Mouse (Mus musculus) thymus, postnatal 36 days (tissue): ENCODE measurements around the gene Gm4871.
"Not testable (repeated sequence)": the region's sequence is repeated elsewhere in the genome, so short reads cannot be mapped to it uniquely, and the experiment has no call there.

Source experiments
- DNase-seq, 2 experiments: peaks; one replicate each; pipeline ENCODE4 v3.0.0; 2022; ENCODE audit warnings: mixed read lengths in 2 of 2

The Gm4871 gene

DNA sequence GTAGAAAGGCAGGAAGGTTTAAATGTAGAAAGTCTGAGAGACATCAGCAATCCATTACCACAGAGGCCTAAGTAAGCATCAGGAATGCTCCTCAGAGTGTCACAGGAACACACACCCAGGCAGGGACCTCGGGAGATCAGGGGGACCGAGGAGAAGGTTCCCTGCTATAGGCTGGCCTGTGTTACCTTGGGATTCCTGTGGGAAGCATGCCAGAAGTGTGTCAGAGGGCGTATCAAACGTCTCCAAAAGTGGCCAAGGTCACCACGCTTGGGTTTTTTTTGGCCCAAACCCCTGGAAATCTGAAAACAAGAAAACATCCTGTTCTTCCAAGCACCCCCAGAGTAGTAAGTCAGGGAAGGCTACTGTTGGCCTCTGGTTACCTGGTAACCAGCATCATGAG lies at the start of gene Gm4871:
Gene Gm4871, minus strand, starts transcription at position 364 of the 400 bp plus-strand sequence.
- DNase-seq, result not testable (repeated sequence)

DNA sequence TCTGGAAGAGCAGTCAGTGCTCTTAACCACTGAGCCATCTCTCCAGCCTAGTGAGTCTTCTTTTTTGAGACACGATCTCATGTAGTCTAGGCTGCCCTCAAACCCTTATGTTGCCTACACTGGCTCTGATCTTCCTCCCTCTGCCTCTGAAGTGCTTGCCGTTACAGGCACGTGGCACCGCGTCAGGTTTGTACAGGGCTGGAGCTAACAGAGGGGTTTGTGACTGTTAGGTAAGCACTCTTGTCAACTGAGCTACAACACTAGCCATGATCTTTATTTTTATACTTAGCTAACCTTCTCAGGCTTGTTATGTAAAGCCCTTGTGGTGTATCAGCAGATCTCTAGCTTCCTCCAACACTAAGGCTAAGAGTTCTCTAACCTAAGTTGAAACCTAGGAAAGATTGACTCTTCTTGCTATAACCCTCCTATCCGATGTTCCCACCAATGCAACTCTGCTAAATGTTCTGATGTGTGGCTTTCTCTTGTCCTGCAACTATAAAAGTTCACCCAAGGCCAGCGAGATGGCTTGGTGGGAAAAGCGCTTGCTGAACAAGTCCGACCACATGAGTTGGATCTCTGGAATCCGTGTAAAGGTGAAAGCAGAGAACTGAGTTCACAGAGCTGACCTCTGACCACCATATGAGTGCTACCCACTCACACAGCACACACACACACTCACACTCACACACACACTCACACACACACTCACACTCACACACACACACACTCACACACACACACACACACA lies 49.5 kb upstream of the Gm4871 start:
- no peak for DNase-seq

DNA sequence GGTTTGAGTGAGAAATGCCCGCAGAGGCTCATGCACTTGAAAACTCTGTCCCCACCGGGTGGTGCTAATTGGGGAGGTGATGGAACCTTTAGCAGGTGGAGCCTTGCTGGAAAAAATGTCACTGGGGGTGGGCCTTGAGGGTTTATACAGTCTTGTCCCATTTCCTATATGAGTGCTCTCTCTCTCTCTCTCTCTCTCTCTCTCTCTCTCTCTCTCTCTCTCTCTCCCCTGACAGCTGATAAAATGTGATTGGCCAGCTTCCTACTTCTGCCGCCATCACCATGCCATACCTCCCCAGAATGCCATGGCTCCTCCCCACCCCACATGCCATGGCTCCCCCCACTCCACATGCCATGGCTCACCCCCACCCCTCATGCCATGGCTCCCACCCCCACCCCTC lies 42.5 kb upstream of the Gm4871 start:
- DNase-seq, result no peak

DNA sequence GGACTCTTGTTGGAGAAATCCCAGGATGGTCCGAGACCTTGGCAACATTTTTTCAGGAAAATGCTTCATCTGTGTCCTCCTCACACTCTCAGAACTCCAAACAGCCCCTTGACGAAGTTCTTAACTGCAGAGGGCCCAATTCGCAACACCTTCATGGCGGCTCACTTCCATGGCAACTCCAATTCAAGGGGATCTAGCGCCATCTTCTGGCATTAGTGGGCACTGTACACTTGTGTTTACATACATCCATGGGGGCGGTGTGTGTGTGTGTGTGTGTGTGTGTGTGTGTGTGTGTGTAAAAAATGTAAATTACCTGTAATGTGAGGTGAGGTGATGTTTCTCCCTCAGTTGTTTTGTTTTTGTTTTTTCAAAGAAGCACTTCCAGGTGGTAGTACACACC lies 38.8 kb upstream of the Gm4871 start:
- no peak for DNase-seq

DNA sequence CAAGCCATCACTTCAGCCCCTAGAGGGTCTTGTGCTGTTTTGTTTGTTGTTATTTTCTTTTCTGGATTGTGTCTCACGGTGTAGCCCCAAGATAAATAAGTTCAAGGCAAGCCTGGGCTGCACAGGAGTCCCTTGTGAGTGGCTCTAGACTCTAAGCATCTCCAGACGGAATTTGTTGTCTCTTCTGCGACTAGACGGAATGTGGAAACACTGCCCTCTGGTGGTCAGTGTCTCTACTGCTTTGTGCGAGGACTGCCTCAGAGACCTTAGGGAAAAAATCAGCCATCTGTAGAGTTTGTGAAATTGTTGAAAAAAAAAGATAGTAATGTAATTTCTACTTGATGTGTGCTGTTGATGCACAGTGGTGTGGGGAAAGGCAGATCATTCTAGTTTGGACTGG lies 37.2 kb upstream of the Gm4871 start:
- peak; percentile 39 to 62 for DNase-seq

DNA sequence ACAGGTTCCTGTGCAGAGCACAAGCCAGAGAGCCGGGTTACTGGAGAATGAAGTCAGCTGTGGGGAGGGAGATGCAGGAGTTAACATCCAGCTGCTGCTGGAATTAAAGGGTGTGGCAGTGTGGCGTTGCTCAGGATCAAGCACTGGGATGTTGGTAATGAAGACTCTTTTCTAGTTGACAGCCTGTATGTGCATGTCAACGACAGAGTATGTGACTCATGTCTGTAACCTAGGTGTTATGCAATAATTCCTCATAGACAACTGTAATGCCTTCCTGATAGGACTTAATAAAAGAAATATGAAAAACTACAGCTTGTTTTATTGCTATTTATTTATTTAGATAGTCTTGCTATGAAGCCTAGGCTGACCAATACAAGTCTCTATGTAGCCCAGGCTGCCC lies 36.3 kb upstream of the Gm4871 start:
- DNase-seq, result no peak

DNA sequence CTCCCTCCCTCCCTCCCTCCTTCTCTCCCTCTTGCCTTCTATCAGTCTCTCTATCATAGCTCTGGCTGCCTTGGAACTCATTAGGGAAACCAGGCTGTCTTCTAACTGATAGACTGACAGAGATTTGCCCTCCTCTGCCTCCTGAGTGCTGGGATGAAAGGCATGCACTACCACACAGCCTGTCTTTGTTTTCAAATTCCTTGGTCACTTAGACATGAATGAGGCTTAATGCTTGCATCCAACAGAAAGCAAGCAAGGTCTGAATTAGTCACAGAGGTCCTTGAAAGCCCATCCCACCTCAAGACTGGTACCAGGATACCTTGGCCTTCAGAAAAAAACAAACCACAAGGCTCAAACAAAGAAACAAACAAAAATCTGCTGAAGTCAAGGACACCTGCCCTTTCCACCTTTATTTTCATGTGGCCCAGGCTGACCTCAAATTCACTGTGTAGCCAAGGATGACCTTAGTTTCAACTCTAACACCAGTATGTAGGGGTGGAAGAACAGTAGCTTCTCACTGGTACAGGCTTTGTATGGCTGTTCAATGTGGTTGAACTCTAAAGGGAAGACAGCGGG lies 32.3 kb upstream of the Gm4871 start:
- DNase-seq, result no peak

DNA sequence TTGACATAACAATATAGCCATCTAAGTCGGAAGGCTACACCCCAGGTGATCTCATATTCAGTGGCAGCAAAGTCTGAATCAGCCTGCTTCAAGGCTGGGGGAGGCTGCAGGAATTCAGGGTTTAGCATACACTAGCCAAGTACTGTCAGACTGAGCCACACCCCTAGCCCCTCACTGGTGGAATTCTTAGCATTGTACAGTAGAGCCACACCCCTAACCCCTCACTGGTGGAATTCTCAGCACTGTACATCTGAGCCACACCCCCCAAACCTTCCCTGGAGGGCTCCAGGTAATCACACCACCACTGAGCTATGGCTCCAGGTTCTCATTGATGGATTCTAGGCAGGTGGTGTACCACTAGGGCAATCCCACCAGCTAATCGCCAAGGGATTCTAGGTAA lies 27.0 kb upstream of the Gm4871 start:
- no peak for DNase-seq

DNA sequence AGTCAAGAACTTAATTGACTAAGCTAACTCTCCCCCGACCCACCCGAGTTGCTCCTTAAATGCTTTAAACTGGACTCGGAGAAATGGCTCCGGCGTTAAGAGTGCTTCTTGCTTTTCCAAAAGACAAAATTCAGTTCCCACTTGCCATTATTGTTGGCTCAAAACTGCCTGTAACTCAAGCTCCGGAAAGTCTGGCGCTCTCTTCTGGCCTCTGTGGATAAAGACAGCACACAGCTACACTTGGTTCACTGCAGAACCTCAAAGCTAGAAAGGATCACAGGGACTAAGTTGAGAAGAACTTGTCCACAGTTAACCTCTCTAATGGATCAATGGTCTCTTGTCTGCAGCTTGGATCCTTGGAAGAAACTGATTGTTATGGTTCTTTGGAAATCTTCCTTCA lies 26.2 kb upstream of the Gm4871 start:
- no peak for DNase-seq

DNA sequence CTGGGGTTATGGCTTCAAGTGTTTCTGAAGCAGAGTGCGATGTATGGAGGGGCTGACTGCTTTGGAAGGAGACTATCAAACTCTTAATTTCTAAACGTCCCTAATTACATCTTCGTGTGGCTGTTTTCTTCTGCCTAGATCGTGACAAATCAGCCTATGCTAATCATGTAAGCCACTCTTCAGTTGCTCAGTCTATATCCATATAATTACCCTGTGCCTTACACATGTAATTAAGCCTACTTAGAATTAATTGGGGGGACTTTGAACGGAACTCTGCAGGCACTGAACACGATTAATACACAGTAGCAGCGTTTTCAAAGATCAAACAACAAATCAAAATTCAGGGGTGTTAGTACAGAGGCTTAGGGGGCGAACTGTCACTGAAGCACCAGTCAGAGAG lies 25.4 kb upstream of the Gm4871 start:
- DNase-seq, result no peak

DNA sequence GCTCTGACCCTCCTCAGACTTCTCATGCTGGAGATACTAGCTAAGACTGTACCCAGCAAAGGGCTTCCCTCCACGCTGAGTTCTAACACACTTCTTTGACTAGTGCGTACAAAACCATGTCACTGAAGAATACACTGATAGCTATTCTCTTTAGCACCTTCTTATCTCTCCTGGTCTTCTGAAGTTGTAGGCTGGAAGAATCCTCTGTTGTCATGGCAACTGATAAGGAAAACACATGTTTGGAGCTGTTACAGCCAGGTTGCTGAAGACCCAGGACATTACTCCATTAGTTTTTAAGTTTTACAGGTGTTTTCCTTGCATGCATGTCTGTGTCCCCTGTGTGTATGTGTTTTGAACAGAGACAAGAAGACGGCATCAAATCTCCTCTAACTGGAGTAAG lies 21.6 kb upstream of the Gm4871 start:
- DNase-seq, result not testable (repeated sequence)

DNA sequence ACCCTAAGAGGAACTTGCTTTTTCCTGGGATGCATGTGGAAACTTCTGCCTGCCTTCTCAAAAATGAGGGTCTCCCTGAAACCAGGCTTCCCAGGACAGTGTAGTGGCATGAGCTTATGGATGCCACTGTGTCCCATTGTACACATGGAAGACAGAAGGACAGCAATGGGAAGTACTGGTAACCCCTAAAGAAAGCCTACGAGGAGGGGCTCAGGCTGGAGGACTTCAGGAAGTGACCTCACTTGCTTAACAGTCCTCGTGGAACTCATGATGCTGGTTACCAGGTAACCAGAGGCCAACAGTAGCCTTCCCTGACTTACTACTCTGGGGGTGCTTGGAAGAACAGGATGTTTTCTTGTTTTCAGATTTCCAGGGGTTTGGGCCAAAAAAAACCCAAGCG lies 10.1 kb upstream of the Gm4871 start, which contains the start of gene 1700018F24Rik:
Gene 1700018F24Rik, plus strand, starts transcription at position 301 of the 400 bp plus-strand sequence.
- not testable (repeated sequence) for DNase-seq

DNA sequence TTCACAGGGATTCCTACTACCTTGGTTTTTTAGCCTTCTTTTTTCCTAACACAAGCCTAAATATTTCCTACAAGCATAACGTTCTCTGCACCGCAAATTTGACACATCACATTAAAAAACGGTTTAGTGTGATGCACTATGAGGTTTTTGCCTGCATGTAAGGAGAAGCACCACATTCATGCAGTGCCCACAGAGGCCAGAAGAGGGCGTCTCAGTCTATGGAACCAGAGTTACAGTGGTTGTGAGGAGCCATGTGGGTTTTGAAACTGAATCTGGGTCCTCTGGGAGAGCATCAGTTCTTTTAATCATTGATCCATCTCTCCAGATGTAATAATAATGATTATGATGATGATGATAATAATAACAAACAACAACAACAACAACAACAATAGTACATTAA lies 9.1 kb upstream of the Gm4871 start:
- DNase-seq, result peak; percentile 6 to 13

DNA sequence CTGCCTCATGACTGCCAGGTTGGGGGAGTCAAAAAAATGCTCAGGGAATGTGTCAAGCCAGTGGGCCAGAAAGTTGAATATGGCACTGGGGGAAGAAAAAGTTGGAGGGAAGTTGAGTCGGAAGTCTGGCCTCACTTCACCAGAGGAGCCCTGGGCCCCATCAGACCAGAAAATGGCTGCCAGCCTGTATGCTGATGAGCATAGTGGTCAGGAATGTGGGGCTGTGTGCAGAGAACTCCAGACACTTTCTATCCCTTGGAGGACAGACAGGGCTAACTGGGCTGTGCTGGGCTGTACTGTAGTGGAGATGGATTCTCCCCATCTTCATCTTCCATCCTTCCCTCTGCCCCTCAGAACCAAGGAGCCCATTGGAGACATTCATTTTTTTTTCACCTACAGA lies 2.1 kb downstream of the Gm4871 start:
- not testable (repeated sequence) for DNase-seq

DNA sequence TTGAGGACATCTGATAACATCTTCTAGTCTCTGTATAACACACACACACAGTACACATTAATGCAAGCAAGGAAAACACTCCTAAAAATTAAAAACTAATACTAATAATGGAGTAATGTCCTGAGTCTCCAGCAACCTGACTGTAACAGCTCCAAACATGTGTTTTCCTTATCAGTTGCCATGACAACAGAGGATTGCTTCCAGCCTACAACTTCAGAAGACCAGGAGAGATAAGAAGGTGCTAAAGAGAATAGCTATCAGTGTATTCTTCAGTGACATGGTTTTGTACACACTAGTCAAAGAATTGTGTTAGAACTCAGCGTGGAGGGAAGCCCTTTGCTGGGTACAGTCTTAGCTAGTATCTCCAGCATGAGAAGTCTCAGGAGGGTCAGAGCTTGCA lies 11.8 kb downstream of the Gm4871 start:
- not testable (repeated sequence) for DNase-seq

DNA sequence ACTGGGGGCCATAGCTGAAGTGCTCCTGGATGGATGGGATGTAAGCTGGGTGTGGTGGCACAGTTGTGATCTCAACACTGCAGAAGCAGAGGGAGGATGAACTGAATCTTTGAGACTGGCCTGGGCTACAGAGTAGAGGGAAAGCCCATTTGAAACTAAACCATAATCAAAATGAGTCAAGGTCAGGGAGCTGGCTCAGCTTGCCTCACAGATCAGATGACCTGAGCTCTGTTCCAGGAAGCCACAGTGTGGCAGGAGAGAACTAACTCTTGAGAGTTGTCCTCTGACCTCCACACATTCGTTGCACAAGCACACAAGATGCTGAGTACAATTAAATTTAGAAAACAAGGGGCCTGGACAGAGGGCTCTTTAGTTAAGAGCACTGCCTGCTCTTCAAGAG lies 12.3 kb downstream of the Gm4871 start:
- not testable (repeated sequence) for DNase-seq

DNA sequence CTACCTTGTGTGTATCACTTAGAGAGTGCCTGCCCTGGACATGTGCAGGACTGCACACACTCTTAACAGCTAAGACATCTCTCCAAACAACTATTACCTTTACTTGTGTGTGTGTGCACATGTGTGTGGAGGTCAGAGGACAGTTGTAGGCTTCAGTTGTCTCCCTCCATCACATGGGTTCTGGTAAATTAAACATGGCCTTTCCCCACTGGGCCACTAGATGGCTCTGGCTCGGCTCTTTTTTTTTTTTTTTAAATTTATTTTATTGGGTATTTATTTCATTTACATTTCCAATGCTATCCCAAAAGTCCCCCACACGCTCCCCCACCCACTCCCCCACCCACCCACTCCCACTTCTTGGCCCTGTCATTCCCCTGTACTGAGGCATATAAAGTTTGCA lies 15.8 kb downstream of the Gm4871 start:
- not testable (repeated sequence) for DNase-seq

DNA sequence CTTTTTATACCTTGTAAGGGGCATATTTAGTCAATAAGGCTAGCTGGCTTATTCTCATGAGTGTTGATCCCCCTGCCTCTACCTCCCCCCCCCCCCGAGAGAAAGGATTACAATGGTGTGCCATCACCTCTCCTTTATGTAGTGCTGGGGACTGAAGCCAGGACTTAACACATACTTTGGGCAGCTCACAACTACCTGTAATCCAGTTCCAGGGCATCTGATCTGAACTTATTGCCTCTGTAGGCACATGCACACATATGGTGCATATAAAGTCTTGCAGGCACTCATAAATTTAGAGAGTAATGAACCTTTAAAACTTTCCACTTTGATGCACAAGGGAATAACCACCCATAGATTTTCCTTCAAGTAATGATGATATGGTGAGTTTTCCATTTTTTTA lies 18.3 kb downstream of the Gm4871 start:
- no peak for DNase-seq

DNA sequence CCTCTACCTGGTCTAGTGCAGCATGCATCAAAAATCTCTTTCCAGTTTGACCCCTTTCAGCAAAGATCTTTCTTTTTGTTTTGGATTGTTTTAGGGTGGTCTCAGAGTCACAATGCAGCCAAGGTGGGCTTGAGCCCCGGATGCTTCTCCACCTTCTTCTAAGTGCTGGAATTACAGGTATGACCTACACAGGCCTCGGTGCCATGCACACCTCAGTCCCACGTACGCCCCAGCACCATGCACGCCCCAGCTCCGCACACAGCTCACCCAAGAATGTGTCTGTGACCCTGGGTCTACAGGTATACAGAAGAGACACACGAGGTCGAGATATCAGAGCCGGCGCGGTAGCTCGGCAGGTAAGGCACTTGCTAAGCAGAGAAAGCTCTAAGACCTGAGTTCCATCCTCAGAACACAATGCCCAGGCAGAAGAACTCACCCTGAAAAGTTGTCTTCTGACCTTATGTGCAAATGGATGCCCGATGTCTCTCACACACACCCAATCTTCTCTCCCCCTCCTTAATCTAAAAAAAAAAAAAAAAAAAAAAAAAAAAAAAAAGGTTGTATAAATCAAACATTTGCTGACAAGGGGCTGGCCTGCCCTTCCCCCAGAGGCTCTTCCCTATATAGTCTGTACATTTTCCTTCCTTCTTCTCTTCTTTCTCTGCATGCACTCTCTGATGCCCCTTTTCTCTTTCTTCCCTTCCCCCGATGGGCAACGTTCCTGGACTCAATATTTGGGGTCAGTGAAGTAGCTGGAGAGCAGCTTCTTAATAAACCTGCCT lies 23.5 kb downstream of the Gm4871 start:
- DNase-seq, result no peak

DNA sequence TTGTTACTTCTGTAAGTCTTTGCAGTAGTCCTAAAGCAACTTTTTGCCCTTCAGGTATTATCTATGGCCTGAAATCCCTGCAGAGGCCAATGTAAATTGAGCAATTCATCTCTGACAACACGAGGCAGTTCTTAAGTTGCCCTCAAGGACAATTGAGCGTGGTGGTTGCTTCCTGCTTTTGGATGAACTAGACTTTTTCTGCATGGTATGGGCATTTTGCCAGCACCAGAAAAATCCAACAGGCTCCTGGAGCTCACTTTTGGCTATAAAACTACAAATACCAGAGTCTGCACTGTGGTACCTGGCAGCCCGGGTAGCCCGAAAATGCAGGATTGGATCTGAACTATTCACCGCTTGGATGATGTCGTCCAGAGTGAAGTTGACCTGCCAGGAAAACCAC lies 27.0 kb downstream of the Gm4871 start:
- DNase-seq, result no peak

DNA sequence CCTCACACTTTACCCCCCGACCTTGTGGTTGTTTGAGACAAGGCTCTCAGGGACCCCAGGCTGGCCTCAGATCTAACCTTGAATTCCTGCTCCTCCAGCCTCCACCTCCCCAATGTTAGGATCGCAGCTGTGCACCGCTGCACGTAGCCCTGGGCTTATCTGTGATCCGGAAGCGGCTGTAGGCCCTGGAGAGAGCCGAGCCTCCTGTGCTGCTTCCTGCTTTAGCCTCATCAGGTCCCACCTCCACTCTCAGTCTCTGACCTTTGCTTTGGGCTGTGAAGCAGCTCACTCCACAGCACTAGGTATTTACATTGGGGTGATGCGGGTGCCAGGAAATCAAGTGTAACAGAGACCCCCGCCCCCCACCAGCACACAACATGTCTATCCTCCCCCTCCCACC lies 28.1 kb downstream of the Gm4871 start:
- DNase-seq, result no peak

DNA sequence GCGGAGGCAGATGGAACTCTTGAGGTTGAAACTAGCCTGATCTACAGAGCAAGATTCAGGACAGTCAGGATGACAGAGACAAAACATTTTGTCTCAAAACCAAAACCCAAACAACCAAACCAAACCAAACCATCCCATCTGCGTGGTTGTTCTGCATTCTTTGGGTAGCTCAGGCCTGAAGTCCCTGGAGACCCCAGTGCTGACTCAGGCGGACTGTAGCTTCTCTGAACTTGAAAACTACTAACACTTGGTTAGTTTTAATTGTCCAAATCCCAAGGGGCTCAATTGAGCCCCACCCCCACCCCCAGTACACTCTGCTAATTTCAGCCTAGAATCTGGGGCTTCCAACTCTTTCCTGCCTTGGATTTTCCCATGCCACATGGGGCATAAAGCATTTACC lies 29.2 kb downstream of the Gm4871 start:
- DNase-seq, result no peak

DNA sequence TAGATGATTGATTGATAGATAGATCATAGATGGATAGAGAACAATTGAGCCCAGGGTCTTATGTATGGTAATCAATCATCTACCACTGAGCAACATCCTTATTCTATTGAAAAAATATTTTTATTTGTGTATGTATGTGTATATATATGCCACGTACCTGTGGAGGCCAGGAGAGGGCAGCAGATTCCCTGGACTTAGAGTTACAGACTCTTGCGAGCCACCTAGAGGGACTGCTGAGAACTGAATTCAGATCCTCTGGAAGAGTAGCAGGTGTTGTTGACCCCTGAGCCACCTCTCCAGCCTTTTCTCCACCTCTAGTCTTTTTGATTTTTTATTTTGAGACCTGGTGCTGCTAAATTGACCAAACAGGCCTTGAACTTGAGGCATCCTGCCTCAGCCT lies 34.1 kb downstream of the Gm4871 start:
- DNase-seq, result no peak

DNA sequence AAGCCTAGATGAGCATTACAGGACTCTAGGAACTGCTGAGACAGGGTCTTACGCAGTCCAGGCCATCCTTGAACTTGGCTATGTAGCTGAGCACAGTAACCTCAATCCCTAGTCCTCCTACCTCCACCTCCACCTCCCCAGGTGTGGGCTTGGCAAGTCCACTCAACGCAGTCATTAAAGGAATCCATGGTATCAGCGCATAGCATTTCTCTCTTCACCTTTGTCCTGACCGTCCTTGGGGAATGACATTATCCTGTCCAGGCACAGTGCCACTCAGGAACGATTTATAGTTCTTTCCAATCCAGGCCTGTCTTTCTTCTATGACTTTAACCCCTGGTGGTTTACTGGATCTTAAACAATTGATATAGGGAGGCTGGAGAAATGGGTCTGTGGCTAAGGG lies 42.1 kb downstream of the Gm4871 start:
- DNase-seq, result no peak
